Mouse (Mus musculus) hindbrain, embryonic 16.5 days (tissue): ENCODE measurements around the gene Tent4b. TPM values are rescaled to one million over a fixed set of nuclear protein-coding genes. Genes with fewer than 3 reads are reported as not detected.

Experiments
- ATAC-seq: fragments of 200-750 bp; cut with Nextera tagmentation; 2 replicates; pipeline ENCODE4 v1.8.0; 2017; ENCODE audit warnings: moderate TSS enrichment, moderate library complexity
- H3K27ac ChIP-seq: fragments of 300-500 bp; sonication (generic); 2 replicates; pipeline ENCODE4 v1.5.1; 2014; ENCODE audit warnings: low read depth, mild to moderate bottlenecking, control low read depth, low read length, moderate library complexity
- H3K27me3 ChIP-seq: fragments of 300-500 bp; sonication (generic); replicated peaks from 2 replicates; pipeline ENCODE4 v1.6.1; 2014; ENCODE audit warnings: low read length; ENCODE audit not compliant: control insufficient read depth, insufficient read depth
- H3K36me3 ChIP-seq: fragments of 300-500 bp; sonication (generic); 2 replicates; pipeline ENCODE4 v1.6.1; 2014; ENCODE audit warnings: mild to moderate bottlenecking, low read length, moderate library complexity, mixed read lengths; ENCODE audit not compliant: control insufficient read depth, insufficient read depth
- H3K4me1 ChIP-seq: fragments of 300-500 bp; sonication (generic); 2 replicates; pipeline ENCODE4 v1.6.1; 2014; ENCODE audit warnings: low read depth, low read length; ENCODE audit not compliant: control insufficient read depth, insufficient read depth
- H3K4me2 ChIP-seq: fragments of 300-500 bp; sonication (generic); 2 replicates; pipeline ENCODE4 v1.6.1; 2014; ENCODE audit warnings: mild to moderate bottlenecking, low read length, control low read depth, moderate library complexity
- H3K4me3 ChIP-seq: fragments of 300-500 bp; sonication (generic); 2 replicates; pipeline ENCODE4 v1.5.1; 2014; ENCODE audit warnings: mild to moderate bottlenecking, low read length, control low read depth, moderate library complexity
- H3K9ac ChIP-seq: fragments of 300-500 bp; sonication (generic); 2 replicates; pipeline ENCODE4 v1.6.1; 2014; ENCODE audit warnings: low read depth, mild to moderate bottlenecking, control low read depth, low read length, moderate library complexity
- H3K9me3 ChIP-seq: fragments of 300-500 bp; sonication (generic); 2 replicates; pipeline ENCODE4 v1.6.1; 2014; ENCODE audit warnings: mild to moderate bottlenecking, low read length, moderate library complexity; ENCODE audit not compliant: control insufficient read depth
- WGBS: fragments of 180-500 bp; shearing (Covaris S2); extraction: QIAGEN DNeasy Blood & Tissue Kit; methylation state at CpG from one replicate; pipeline ENCODE4 v1.1.7; 2014; 5-methylcytosine and 5-hydroxymethylcytosine counted together
- polyA plus RNA-seq: library from polyadenylated mRNA; unstranded; fragments of >200 nt; fragmentation: Nextera tagmentation; extraction: Ambion mirVana; gene quantifications from 2 replicates; pipeline ENCODE4 v1.2.1, GENCODE M21; 2015

Gene Tent4b
- polyA plus RNA-seq, 1 experiment from 2014 or later: 7.7 TPM

DNA sequence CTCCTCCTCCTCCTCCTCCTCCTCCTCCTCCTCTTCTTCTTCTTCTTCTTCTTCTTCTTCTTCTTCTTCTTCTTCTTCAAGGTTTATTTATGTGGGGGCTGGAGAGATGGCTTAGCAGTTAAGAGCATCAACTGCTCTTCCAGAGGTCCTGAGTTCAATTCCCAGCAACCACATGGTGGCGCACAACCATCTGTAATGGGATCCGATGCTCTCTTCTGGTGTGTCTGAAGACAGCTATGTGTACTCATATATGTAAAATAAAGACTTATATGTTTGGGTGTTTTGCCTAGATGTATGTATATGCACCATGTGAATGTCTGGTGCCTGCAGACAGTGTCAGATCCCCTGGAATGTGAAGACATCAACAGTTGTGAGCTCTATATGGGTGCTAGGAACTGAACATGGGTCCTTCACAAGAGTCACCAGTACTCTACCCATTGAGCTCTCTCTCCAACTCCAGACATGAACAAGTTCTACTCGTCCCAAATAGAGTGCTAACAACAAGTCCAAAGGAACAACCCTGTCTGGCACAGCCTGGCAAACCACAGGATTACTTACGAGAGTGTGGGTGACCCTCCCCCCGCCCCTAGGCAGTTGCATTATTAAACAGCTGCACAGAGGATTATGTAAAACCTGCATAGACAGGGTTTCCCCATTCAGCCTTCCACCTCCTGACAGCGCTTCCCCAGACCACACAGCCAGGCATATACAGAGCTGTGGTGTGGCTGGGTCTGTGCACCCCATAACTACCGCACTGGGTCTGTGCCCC, 70.3 kb downstream of the Tent4b start:
- no peak for ATAC-seq
- no peak overlapping the region for H3K27ac ChIP-seq
- no peak overlapping the region for H3K9ac ChIP-seq
- no peaks in the 10 kb centered on the region for H3K9me3 ChIP-seq
- no peak overlapping the region for H3K4me2 ChIP-seq
- H3K4me3 ChIP-seq: no peak overlapping the region
- H3K4me1 ChIP-seq: peaks cover 6% of the 10 kb centered on the region
- H3K27me3 ChIP-seq: peaks cover 8% of the 10 kb centered on the region; the same call in 1 of the 2 replicates
- H3K36me3 ChIP-seq: no peaks in the 10 kb centered on the region
- 60% methylated on average over 7 of the region's 7 CpGs for WGBS

DNA sequence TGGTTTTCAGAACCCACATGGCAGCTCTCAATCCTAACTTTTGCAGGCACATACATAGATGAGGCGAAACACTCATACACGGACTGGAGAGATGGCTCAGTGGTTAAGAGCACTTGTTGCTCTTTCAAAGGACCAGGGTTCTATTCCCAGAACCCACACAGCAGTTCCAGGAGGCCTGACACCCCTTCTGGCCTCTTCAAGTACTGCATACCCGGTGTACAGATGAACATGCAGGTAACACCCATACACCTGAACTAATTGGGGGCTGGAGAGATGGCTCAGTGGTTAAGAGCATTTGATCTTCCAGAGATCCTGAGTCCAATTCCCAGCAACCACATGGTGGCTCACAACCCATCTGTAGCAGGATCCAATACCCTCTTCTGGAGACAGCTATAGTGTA, 71.1 kb downstream of the Tent4b start:
- H3K4me2 ChIP-seq: no peak overlapping the region
- H3K4me1 ChIP-seq: peaks cover 6% of the 10 kb centered on the region
- WGBS: 74% methylated on average over 3 of the region's 3 CpGs
- no peak overlapping the region for H3K4me3 ChIP-seq
- no peaks in the 10 kb centered on the region for H3K9me3 ChIP-seq
- H3K9ac ChIP-seq: no peak overlapping the region
- no peak for ATAC-seq
- H3K36me3 ChIP-seq: no peaks in the 10 kb centered on the region
- H3K27ac ChIP-seq: no peak overlapping the region
- H3K27me3 ChIP-seq: peaks cover 8% of the 10 kb centered on the region; the same call in 1 of the 2 replicates

DNA sequence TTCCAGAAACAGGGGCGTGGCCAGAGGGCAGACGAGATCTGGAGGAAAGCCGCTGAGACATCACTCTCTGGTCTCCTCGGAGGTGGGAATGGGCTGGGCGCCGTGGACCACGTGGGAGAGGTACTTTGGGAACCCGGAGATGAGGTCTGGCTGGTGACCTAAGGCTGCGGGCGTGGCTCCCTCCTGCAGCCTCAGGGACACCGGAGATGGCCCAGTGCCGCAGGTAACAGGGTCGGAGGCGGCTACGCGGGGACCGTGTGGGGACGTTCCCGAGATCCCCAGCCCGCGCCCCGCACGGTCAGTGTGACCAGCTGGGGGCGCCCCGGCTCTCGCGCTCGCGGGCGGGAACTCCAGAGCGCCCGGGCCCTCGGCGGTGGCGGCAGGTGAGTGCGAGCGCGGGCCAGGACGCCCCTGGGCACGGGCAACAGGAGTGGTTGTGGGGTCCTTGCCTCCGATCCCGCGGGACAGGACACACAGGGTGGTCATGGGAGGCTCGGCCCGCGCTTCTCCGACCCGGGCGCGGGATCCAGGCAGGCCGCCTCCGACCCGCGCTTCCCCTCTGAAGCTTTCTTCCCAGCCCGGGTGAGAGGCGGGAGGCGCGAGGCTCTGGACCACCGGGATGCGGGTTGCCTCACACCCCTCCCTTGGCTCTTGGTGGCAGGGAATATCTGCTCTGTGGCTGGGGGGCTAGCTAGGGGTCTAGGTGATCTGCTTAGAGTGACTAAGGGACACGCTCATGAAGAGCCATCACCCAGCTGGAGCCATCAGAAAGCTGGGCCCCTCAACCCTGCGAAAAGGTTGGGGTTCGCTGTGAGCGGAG, 73.4 kb downstream of the Tent4b start, which contains the start of gene Adcy7:
TSS of gene Adcy7 (plus strand) at position 173 of the 820 bp plus-strand sequence.
- Histone ChIP-seq H3K36me3 (no peaks in the 10 kb centered on the region), H3K4me2 (peak within 1 kb of the TSS; percentile 84), H3K27ac (no peak within 1 kb of the TSS), H3K27me3 (peaks cover 8% of the 10 kb centered on the region; the same call in 1 of the 2 replicates), H3K4me1 (peaks cover 6% of the 10 kb centered on the region), H3K9ac (peak within 1 kb of the TSS; percentile 69), H3K4me3 (peak within 1 kb of the TSS; percentile 49), H3K9me3 (no peaks in the 10 kb centered on the region)
- peak; percentile 71 for ATAC-seq
- 3% methylated on average over 63 of the region's 64 CpGs for WGBS

DNA sequence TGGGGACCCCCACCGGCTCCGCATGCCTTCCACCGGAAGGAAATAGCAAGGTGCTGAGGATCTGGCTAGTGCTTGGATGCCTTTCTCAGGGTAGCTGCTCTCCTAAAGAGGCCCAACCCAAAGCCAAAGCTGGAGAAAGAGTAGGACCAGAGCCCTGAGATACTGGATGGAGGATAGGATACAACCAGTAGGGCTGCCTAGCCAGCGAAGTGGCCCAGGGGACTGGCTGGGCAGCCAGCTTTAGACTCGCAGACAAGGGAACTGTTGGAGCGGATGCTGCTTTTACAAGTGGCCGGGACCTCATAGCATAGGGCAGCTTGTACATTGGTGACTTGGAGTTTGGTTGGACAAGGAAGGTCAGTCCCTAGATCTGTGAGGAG, 74.0 kb downstream of the Tent4b start:
- WGBS: 64% methylated on average over 7 of the region's 7 CpGs
- no peak for ATAC-seq
- H3K9ac ChIP-seq: no peak overlapping the region; the same call in 1 of the 2 replicates
- H3K4me3 ChIP-seq: peak overlapping the region; percentile 49
- H3K27me3 ChIP-seq: peaks cover 8% of the 10 kb centered on the region; the same call in 1 of the 2 replicates
- H3K4me2 ChIP-seq: peak overlapping the region; percentile 84
- H3K27ac ChIP-seq: no peak overlapping the region
- no peaks in the 10 kb centered on the region for H3K36me3 ChIP-seq
- no peaks in the 10 kb centered on the region for H3K9me3 ChIP-seq
- peaks cover 6% of the 10 kb centered on the region for H3K4me1 ChIP-seq

DNA sequence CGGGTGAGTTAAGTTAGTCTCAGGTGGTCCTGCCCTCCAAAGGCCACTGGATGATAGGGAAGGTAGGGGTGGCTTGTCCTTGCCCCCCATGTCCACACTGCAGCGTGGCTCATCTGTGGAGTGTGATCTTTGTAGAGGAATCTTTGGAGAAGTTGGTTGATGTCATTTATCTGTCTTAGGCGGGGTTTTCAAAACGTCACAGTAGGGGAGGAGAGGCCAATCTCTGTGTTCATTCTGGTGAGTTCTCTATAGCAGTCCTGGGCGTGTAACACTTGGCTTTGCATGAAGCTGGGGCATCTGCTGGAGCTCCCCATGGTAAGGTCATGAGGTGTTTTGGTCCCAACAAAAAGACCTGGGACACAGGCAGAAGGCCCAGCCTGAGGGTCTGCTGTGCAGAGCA, 75.1 kb downstream of the Tent4b start:
- ATAC-seq: no peak
- no peak overlapping the region for H3K27ac ChIP-seq
- no peak overlapping the region for H3K9ac ChIP-seq
- no peak overlapping the region for H3K4me3 ChIP-seq
- H3K9me3 ChIP-seq: no peaks in the 10 kb centered on the region
- no peaks in the 10 kb centered on the region for H3K36me3 ChIP-seq
- H3K4me2 ChIP-seq: no peak overlapping the region
- peaks cover 6% of the 10 kb centered on the region for H3K4me1 ChIP-seq
- WGBS: 93% methylated on average over 5 of the region's 5 CpGs
- peaks cover 8% of the 10 kb centered on the region; the same call in 1 of the 2 replicates for H3K27me3 ChIP-seq

DNA sequence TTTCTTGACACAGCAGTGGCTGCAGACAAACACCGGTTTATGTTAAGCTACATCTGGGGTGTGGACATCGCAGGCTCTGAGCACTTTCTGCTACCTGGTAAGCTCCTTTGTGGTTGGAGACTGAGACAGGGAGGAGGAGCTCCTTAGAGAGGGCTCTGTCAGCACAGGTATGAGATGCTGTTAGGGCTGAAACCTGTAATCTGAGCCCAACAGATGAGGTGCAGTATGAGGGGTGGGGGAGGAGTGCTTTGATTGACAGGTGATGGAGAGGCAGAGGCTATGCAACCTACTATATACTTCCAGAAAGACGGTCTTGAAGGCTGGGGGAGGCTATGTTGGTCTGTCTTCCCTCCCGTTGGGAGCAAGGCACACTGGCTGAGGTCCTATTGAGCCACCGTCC, 80.2 kb downstream of the Tent4b start:
- no peaks in the 10 kb centered on the region for H3K36me3 ChIP-seq
- WGBS: 66% methylated on average over 5 of the region's 5 CpGs
- no peaks in the 10 kb centered on the region for H3K4me1 ChIP-seq
- no peak overlapping the region for H3K9ac ChIP-seq
- no peak overlapping the region for H3K27ac ChIP-seq
- no peak for ATAC-seq
- no peak overlapping the region for H3K4me2 ChIP-seq
- no peak overlapping the region for H3K4me3 ChIP-seq
- H3K27me3 ChIP-seq: no peaks in the 10 kb centered on the region
- no peaks in the 10 kb centered on the region for H3K9me3 ChIP-seq

DNA sequence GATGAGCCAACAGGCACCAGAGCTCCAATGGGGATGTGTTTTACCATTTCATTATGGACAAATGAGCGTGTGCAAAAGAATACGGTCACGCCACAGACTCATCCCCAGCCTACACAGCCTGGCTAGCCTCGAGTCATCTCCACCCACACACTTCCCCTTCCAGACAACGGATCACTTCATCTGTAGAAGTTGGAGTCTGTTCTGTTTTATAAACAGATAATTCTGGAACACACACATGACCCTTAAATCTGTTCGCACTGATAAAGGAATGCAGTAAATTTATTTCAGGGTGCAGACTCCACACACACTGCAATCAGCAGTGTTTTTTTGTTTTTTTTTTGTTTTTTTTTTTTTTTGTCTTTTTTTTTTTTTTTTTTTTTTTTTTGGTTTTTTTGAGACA, 80.7 kb downstream of the Tent4b start:
- H3K36me3 ChIP-seq: no peaks in the 10 kb centered on the region
- 86% methylated on average over 6 of the region's 6 CpGs for WGBS
- H3K4me3 ChIP-seq: no peak overlapping the region
- H3K27ac ChIP-seq: no peak overlapping the region
- H3K4me2 ChIP-seq: no peak overlapping the region
- H3K9ac ChIP-seq: no peak overlapping the region
- no peaks in the 10 kb centered on the region for H3K9me3 ChIP-seq
- H3K27me3 ChIP-seq: no peaks in the 10 kb centered on the region
- no peak for ATAC-seq
- no peaks in the 10 kb centered on the region for H3K4me1 ChIP-seq

DNA sequence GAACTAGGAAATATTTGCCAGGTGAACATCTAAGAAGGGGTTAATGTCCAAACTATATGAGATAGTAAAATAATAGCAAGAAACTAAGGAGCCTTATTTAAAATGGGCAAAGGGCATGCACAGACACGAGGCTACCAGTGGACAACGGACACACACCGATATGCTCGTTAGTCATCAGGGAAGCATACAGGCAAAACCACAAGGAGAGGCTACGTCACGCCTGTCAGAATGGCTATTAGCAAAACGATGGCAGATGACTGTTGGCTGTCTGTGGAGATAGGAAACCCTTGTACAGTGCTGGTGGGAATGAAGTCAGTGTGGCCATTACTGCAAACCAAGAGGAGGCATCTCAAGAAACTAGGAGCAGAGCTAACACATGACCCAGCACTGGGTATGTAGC, 81.9 kb downstream of the Tent4b start:
- Histone ChIP-seq H3K36me3 (no peaks in the 10 kb centered on the region), H3K9me3 (no peaks in the 10 kb centered on the region), H3K4me2 (no peak overlapping the region), H3K4me1 (no peaks in the 10 kb centered on the region), H3K27ac (no peak overlapping the region), H3K4me3 (no peak overlapping the region), H3K27me3 (no peaks in the 10 kb centered on the region), H3K9ac (no peak overlapping the region)
- 75% methylated on average over 7 of the region's 7 CpGs for WGBS
- ATAC-seq: no peak

DNA sequence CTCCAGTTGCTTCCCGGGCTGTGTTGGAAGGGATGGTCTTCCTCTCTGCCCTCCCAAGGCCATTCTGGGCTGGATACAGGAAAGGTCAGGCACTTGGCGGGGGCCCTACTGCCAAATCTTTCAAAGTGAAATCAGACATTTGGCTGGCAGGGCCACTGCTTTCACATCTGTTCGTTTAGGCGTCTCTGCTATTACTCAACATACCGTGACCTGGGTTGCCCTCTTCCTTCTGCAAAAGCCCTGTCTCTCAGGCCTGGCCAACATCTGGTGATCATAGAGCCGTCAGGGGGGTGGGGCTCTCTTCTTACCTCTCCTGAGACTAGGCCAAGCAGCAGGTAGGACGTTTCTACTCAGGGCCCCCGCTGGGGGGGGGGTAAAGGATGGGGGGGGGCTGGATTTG, 83.7 kb downstream of the Tent4b start:
- no peak overlapping the region for H3K4me3 ChIP-seq
- H3K9ac ChIP-seq: no peak overlapping the region
- ATAC-seq: no peak
- H3K27me3 ChIP-seq: no peaks in the 10 kb centered on the region
- H3K36me3 ChIP-seq: no peaks in the 10 kb centered on the region
- no peak overlapping the region for H3K4me2 ChIP-seq
- WGBS: 46% methylated on average over 8 of the region's 8 CpGs
- H3K9me3 ChIP-seq: no peaks in the 10 kb centered on the region
- no peak overlapping the region for H3K27ac ChIP-seq
- H3K4me1 ChIP-seq: no peaks in the 10 kb centered on the region
